Mouse (Mus musculus): ENCODE measurements around the gene Car14. TPM values are rescaled to one million over a fixed set of nuclear protein-coding genes. Genes with fewer than 3 reads are reported as not detected.
A peak's percentile ranks its signal among the peaks of the same experiment; 100 is the strongest.
"Not testable (repeated sequence)": the region's sequence is repeated elsewhere in the genome, so short reads cannot be mapped to it uniquely, and the experiment has no call there.

The Car14 gene
- polyA plus RNA-seq, 1 experiment from 2014 or later = 2.0 TPM

DNA sequence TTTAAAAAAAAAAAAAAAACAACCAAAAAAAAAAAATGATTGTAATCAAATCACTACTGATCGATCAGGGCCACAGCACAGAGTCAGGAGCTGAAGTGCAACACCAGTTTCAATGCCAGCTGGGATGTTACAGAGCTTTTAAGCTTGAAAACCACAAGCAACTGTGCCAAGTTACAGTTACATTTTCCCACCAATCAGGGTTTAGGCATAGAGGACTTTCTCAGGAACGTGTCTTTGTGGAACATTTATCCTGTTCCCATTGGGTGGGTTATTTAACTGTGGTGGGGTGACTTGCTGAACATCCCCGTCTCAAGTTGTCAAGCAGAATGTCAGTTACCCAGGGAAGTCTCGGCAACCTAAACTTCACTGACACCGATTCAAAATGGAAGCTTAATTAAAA, 20.6 kb upstream of the Car14 start:
- no peak for ATAC-seq (ENCODE audit: insufficient number of reproducible peaks, low FRiP score, low TSS enrichment, low read depth)
- Histone ChIP-seq H3K4me1 (peaks cover 3% of the 10 kb centered on the region; the same call in 1 of the 2 replicates), H3K27ac (replicated peaks) (no peak overlapping the region), H3K4me2 (replicated peaks) (no peak overlapping the region), H3K9me3 (replicated peaks) (no peaks in the 10 kb centered on the region), H3K9ac (no peak overlapping the region), H3K27me3 (no peaks in the 10 kb centered on the region), H3K36me3 (no peaks in the 10 kb centered on the region), H3K4me3 (replicated peaks) (no peak overlapping the region)
- 50% methylated on average over 5 of the region's 5 CpGs for WGBS

DNA sequence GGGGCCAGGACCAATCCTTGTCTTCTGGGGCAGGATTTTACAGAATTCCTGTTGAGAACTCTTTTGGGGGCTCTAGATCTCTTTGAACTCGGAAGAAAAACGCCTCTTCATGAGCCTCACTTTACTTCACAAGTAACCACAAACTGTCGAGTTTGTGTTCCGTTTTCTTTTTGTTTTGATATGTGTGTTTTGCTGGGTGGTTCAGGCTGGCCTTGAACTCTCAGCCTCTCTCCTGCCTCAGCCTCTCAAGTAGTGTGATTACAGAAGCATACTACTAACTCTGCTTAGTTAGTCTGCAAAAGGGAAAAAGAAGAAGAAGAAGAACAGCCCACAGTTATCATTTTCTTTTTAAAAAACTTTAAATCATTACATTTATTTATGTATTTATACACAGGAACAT, 19.7 kb upstream of the Car14 start:
- 64% methylated on average over 4 of the region's 4 CpGs for WGBS
- no peak overlapping the region for H3K27ac ChIP-seq (replicated peaks)
- H3K9me3 ChIP-seq (replicated peaks) = no peaks in the 10 kb centered on the region
- ATAC-seq (ENCODE audit: insufficient number of reproducible peaks, low FRiP score, low TSS enrichment, low read depth) = no peak
- H3K27me3 ChIP-seq = no peaks in the 10 kb centered on the region
- no peak overlapping the region for H3K9ac ChIP-seq
- H3K36me3 ChIP-seq = no peaks in the 10 kb centered on the region
- H3K4me3 ChIP-seq (replicated peaks) = no peak overlapping the region
- H3K4me1 ChIP-seq = peaks cover 3% of the 10 kb centered on the region; the same call in 1 of the 2 replicates
- no peak overlapping the region for H3K4me2 ChIP-seq (replicated peaks)

- not testable (repeated sequence) for H3K36me3 ChIP-seq; H3K27ac ChIP-seq (replicated peaks); H3K4me1 ChIP-seq; H3K27me3 ChIP-seq; ATAC-seq (ENCODE audit: insufficient number of reproducible peaks, low FRiP score, low TSS enrichment, low read depth); H3K9ac ChIP-seq; H3K4me2 ChIP-seq (replicated peaks); H3K4me3 ChIP-seq (replicated peaks); H3K9me3 ChIP-seq (replicated peaks)
- 93% methylated on average over 7 of the region's 7 CpGs for WGBS
These were observed 18.9 kb upstream of the Car14 start for GRCm38 (mm10) chr3:95923429-95923828.

DNA sequence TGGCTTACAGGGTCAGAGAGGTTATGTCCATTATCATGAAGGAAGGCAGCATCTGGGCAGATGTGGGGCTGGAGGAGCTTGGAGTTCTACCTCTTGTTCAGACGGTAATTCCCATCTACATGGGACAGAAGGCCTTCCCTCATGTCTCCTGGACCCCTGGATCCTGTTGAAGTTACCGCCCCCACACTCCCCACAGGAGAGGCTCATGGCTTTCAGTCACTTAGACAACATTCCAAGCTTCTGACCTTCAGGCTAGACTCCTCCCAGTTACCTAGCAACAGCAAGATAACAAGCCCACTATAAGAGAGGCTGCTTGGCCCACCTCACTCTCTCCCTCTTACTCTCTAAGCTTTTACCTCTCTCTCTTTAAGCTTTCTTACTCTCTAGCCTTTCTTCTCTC, 16.0 kb upstream of the Car14 start:
- H3K9ac ChIP-seq; H3K4me3 ChIP-seq (replicated peaks); ATAC-seq (ENCODE audit: insufficient number of reproducible peaks, low FRiP score, low TSS enrichment, low read depth); H3K27ac ChIP-seq (replicated peaks); H3K9me3 ChIP-seq (replicated peaks); H3K27me3 ChIP-seq; H3K36me3 ChIP-seq; H3K4me2 ChIP-seq (replicated peaks); H3K4me1 ChIP-seq: not testable (repeated sequence)
- WGBS = 45% methylated on average over 2 of the region's 2 CpGs

GRCm38 (mm10) chr3:95916760-95917159, 12.3 kb upstream of the Car14 start:
- Histone ChIP-seq H3K9me3 (replicated peaks) (no peaks in the 10 kb centered on the region), H3K27me3 (no peaks in the 10 kb centered on the region), H3K4me2 (replicated peaks) (no peak overlapping the region), H3K27ac (replicated peaks) (no peak overlapping the region), H3K4me1 (no peaks in the 10 kb centered on the region), H3K4me3 (replicated peaks) (no peak overlapping the region), H3K36me3 (no peaks in the 10 kb centered on the region), H3K9ac (no peak overlapping the region)
- ATAC-seq (ENCODE audit: insufficient number of reproducible peaks, low FRiP score, low TSS enrichment, low read depth) = no peak
- WGBS = 75% methylated on average over 7 of the region's 7 CpGs

- no peak overlapping the region for H3K4me3 ChIP-seq (replicated peaks)
These were observed 10.2 kb upstream of the Car14 start for GRCm38 (mm10) chr3:95914706-95915105.

GRCm38 (mm10) chr3:95907613-95908012, 3.1 kb upstream of the Car14 start:
- Histone ChIP-seq H3K4me1 (peaks cover 32% of the 10 kb centered on the region), H3K27me3 (peaks cover 23% of the 10 kb centered on the region; the same call in 1 of the 2 replicates), H3K27ac (replicated peaks) (no peak overlapping the region), H3K9ac (no peak overlapping the region), H3K4me2 (replicated peaks) (no peak overlapping the region), H3K4me3 (replicated peaks) (no peak overlapping the region), H3K36me3 (no peaks in the 10 kb centered on the region), H3K9me3 (replicated peaks) (no peaks in the 10 kb centered on the region)
- WGBS = 34% methylated on average over 4 of the region's 4 CpGs
- ATAC-seq (ENCODE audit: insufficient number of reproducible peaks, low FRiP score, low TSS enrichment, low read depth) = no peak

More at GRCm38 (mm10) chr3:95914706-95915105, 10.2 kb upstream of the Car14 start:
- H3K27ac ChIP-seq (replicated peaks) = no peak overlapping the region
- no peak overlapping the region for H3K9ac ChIP-seq
- 92% methylated on average over 4 of the region's 4 CpGs for WGBS
- H3K27me3 ChIP-seq = no peaks in the 10 kb centered on the region
- H3K4me1 ChIP-seq = no peaks in the 10 kb centered on the region
- no peaks in the 10 kb centered on the region for H3K36me3 ChIP-seq
- H3K9me3 ChIP-seq (replicated peaks) = no peaks in the 10 kb centered on the region
- no peak for ATAC-seq (ENCODE audit: insufficient number of reproducible peaks, low FRiP score, low TSS enrichment, low read depth)
- no peak overlapping the region for H3K4me2 ChIP-seq (replicated peaks)

GRCm38 (mm10) chr3:95906860-95907259, 2.4 kb upstream of the Car14 start:
- Histone ChIP-seq H3K36me3 (no peaks in the 10 kb centered on the region), H3K4me2 (replicated peaks) (peak overlapping the region; percentile 73), H3K4me1 (peaks cover 36% of the 10 kb centered on the region), H3K27ac (replicated peaks) (no peak overlapping the region), H3K9ac (no peak overlapping the region), H3K4me3 (replicated peaks) (peak overlapping the region; percentile 27), H3K9me3 (replicated peaks) (no peaks in the 10 kb centered on the region), H3K27me3 (peaks cover 23% of the 10 kb centered on the region; the same call in 1 of the 2 replicates)
- under 1% methylated on average over 12 of the region's 12 CpGs for WGBS
- no peak for ATAC-seq (ENCODE audit: insufficient number of reproducible peaks, low FRiP score, low TSS enrichment, low read depth)

DNA sequence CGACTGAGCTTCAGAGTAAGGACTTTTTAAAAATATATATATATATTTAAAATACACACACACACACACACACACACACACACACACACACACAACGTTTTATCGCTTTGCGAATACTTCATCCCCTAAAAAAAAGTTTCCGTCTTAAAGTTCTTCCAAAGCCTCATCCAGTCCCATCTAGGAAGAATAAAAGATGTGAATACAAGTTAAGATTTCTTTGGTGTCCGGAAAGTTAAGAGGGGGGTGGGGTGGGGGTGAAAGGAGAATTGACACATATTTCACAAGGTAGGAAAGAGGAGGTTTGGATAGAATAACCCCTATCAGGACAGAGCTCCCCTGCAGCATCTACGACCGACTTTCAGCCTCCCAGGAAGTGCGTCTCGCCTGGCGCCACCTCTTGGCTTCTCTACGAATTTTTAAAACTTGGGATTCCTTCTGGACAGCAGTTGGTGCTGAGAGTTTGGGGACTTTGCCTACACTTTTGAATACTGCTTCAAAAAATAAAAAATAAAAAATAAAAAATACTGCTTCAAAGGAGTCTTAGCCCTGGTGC, 1.5 kb upstream of the Car14 start:
- peaks cover 40% of the 10 kb centered on the region for H3K4me1 ChIP-seq
- H3K9ac ChIP-seq = no peak overlapping the region
- H3K36me3 ChIP-seq = no peaks in the 10 kb centered on the region
- H3K4me2 ChIP-seq (replicated peaks) = peak overlapping the region; percentile 73
- ATAC-seq (ENCODE audit: insufficient number of reproducible peaks, low FRiP score, low TSS enrichment, low read depth) = no peak
- under 1% methylated on average over 12 of the region's 12 CpGs for WGBS
- peaks cover 23% of the 10 kb centered on the region; the same call in 1 of the 2 replicates for H3K27me3 ChIP-seq
- H3K27ac ChIP-seq (replicated peaks) = no peak overlapping the region
- H3K4me3 ChIP-seq (replicated peaks) = peak overlapping the region; percentile 27
- no peaks in the 10 kb centered on the region for H3K9me3 ChIP-seq (replicated peaks)

DNA sequence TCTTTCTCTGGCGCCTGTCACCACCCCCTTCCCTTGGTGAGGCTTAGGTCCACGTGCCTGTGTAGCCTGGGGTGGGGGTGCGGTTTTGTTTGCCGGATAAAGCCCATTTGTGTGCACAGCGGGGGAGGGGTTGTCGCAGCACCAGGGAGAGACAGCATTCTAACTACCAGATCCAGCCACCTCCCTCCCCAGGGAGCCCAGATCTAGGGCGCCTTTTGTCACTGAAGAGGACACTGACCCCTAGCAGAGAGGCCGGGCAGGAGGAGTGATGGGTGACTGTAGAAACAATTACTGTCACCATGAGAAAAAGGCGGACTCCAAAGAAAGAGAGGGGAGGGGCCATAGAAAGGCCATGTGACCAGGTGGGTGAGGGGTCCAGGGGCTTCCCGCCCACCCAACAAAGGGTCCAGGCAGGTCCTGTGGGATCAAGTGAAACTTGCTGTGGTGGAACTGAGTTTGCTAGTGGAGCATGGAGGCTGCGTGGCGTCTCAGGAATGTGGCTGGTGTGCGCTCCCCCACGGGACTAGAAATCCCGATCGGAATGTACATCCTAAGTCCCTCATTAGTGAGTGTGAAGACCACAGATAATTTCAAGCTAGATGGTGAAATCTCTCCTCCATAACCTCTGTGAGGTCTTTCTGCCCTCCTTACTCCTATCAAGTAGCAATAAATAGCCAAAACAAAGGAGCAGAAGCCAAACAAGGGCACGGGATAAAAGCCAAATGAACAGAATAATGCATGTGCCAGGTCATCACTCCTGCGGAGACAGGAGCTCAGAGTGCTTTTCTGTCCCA, 852 bp upstream of the Car14 start:
- Histone ChIP-seq H3K27me3 (peaks cover 23% of the 10 kb centered on the region; the same call in 1 of the 2 replicates), H3K4me3 (replicated peaks) (peak overlapping the region; percentile 36), H3K4me2 (replicated peaks) (peak overlapping the region; percentile 73), H3K27ac (replicated peaks) (no peak overlapping the region), H3K36me3 (no peaks in the 10 kb centered on the region), H3K9me3 (replicated peaks) (no peaks in the 10 kb centered on the region), H3K9ac (peak overlapping the region; percentile 21; the same call in 1 of the 2 replicates), H3K4me1 (peaks cover 40% of the 10 kb centered on the region)
- under 1% methylated on average over 18 of the region's 18 CpGs for WGBS
- ATAC-seq (ENCODE audit: insufficient number of reproducible peaks, low FRiP score, low TSS enrichment, low read depth) = no peak

GRCm38 (mm10) chr3:95903753-95904502, 563 bp downstream of the Car14 start:
- Histone ChIP-seq H3K4me1 (peaks cover 40% of the 10 kb centered on the region), H3K4me3 (replicated peaks) (peak overlapping the region; percentile 36), H3K9me3 (replicated peaks) (no peaks in the 10 kb centered on the region), H3K36me3 (no peaks in the 10 kb centered on the region), H3K4me2 (replicated peaks) (peak overlapping the region; percentile 73), H3K9ac (no peak overlapping the region), H3K27ac (replicated peaks) (no peak overlapping the region), H3K27me3 (peaks cover 23% of the 10 kb centered on the region; the same call in 1 of the 2 replicates)
- no peak for ATAC-seq (ENCODE audit: insufficient number of reproducible peaks, low FRiP score, low TSS enrichment, low read depth)
- WGBS = 4% methylated on average over 15 of the region's 15 CpGs

All from embryonic facial prominence, embryonic 15.5 days (tissue).